Mouse (Mus musculus): ENCODE data around the gene Scyl1.

DNA sequence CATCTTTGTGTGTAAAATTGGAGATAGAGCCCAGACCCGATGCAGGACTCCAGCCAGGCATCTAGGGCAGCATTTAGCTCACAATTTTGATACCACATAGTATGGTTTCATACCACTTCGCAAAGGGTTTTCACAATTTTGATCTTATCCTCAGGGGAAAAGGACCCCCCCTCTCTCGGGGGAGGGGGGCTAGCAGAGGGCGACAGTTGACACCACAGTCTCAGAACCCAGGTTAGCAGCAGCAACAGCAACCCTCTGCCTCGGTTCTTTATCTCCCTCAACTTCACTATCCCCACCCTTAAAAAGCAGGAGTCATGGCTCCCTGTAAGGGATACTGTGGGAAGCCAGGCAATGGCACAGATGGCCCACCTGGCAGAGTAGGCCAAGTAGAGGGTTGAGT is 58.0 kb downstream of the Scyl1 start:
- no peak for TF ChIP-seq CTCF (IDR thresholded peaks at IDR 0.05; ENCODE audit: low read depth, low read length)
- TF ChIP-seq POLR2A (IDR thresholded peaks at IDR 0.05; ENCODE audit: insufficient read depth, low read length): no peak

All from ES-Bruce4 (cell line).